Mouse (Mus musculus) limb, embryonic 12.5 days (tissue): ENCODE results near the gene Galnt16. TPM values are rescaled to one million over a fixed set of nuclear protein-coding genes. Genes with fewer than 3 reads are reported as not detected.

Source experiments
- ATAC-seq: fragments of 200-750 bp; cut with Nextera tagmentation; 2 replicates; pipeline ENCODE4 v1.8.0; 2017; ENCODE audit warnings: low read depth, moderate TSS enrichment; ENCODE audit not compliant: insufficient number of reproducible peaks, insufficient read depth, low FRiP score, low TSS enrichment
- H3K27ac ChIP-seq: fragments of 300-500 bp; sonication (generic); 2 replicates; pipeline ENCODE4 v1.5.1; 2016; ENCODE audit warnings: mild to moderate bottlenecking, moderate library complexity
- H3K27me3 ChIP-seq: fragments of 300-500 bp; sonication (generic); 2 replicates; pipeline ENCODE4 v1.6.1; 2016; ENCODE audit warnings: mild to moderate bottlenecking, moderate library complexity
- H3K36me3 ChIP-seq: fragments of 300-500 bp; sonication (generic); 2 replicates; pipeline ENCODE4 v1.6.1; 2016; ENCODE audit warnings: mild to moderate bottlenecking, moderate library complexity
- H3K4me1 ChIP-seq: fragments of 300-500 bp; sonication (generic); replicated peaks from 2 replicates; pipeline ENCODE4 v1.6.1; 2016
- H3K4me2 ChIP-seq: fragments of 300-500 bp; sonication (generic); 2 replicates; pipeline ENCODE4 v1.6.1; 2016; ENCODE audit warnings: mild to moderate bottlenecking, moderate library complexity
- H3K4me3 ChIP-seq: fragments of 300-500 bp; sonication (generic); replicated peaks from 2 replicates; pipeline ENCODE4 v1.5.1; 2016; ENCODE audit warnings: mild to moderate bottlenecking
- H3K9ac ChIP-seq: fragments of 300-500 bp; sonication (generic); replicated peaks from 2 replicates; pipeline ENCODE4 v1.6.1; 2016; ENCODE audit warnings: mild to moderate bottlenecking, moderate library complexity
- H3K9me3 ChIP-seq: fragments of 300-500 bp; sonication (generic); 2 replicates; pipeline ENCODE4 v1.6.1; 2016; ENCODE audit warnings: mild to moderate bottlenecking, moderate library complexity
- WGBS: fragments of 180-500 bp; shearing (Covaris S2); methylation state at CpG from one replicate; pipeline ENCODE4 v1.1.7; 2016; 5-methylcytosine and 5-hydroxymethylcytosine counted together
- polyA plus RNA-seq: library from polyadenylated mRNA; unstranded; fragments of >200 nt; fragmentation: Nextera tagmentation; extraction: Ambion mirVana; gene quantifications from 2 replicates; pipeline ENCODE4 v1.2.1, GENCODE M21; 2016

Galnt16 gene
- polyA plus RNA-seq, 1 experiment from 2014 or later = 8.9 TPM

GRCm38 (mm10) chr12:80668391-80668790 lies 150.3 kb downstream of the Galnt16 start:
- WGBS = 85% methylated on average over 2 of the region's 2 CpGs
- no peaks in the 10 kb centered on the region for H3K27me3 ChIP-seq

DNA sequence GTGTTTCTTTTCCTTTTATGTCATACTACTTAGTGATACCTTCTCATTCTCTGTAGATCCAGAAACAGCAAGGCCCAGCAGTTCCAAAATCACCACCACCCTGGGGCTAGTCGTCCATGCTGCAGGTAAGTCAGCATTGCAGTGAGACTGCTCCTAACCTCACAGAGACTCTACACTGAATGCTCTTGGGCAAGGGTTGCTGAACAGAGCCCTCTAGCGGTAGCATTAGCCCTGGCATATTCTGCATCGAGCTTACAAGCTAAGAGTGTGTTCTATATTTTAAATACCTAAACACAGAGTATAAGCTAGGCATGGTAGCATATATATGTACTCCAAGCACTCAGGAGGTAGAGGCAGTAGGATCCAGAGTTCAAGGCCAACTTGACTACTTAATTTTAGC lies 155.1 kb downstream of the Galnt16 start:
- Histone ChIP-seq H3K27ac (no peak overlapping the region), H3K9me3 (no peaks in the 10 kb centered on the region)

More at GRCm38 (mm10) chr12:80668391-80668790, 150.3 kb downstream of the Galnt16 start:
- Histone ChIP-seq H3K9me3 (no peaks in the 10 kb centered on the region), H3K9ac (no peak overlapping the region), H3K4me1 (no peaks in the 10 kb centered on the region), H3K27ac (no peak overlapping the region), H3K4me3 (no peak overlapping the region), H3K4me2 (no peak overlapping the region), H3K36me3 (peaks cover 49% of the 10 kb centered on the region)
- no peak for ATAC-seq

More for the DNA sequence above, 155.1 kb downstream of the Galnt16 start:
- ATAC-seq = no peak
- Histone ChIP-seq H3K9ac (no peak overlapping the region), H3K4me2 (no peak overlapping the region), H3K4me3 (no peak overlapping the region), H3K4me1 (no peaks in the 10 kb centered on the region), H3K36me3 (peaks cover 56% of the 10 kb centered on the region), H3K27me3 (no peaks in the 10 kb centered on the region)
- WGBS = 30% methylated on average over 3 of the region's 3 CpGs

Other genes starting within 250 kb of the Galnt16 start
- gene Dcaf5, start 81.7 kb upstream of the Galnt16 start, polyA plus RNA-seq = 18.3 and 19.0 TPM in 2 replicates
- gene Exd2, start 55.2 kb upstream of the Galnt16 start, polyA plus RNA-seq = 35.9 and 37.7 TPM in 2 replicates
- 26.1 and 26.6 TPM in 2 replicates for gene Slc39a9, start 125.6 kb downstream of the Galnt16 start, polyA plus RNA-seq
- 357 and 362 TPM in 2 replicates for gene Erh, start 126.1 kb downstream of the Galnt16 start, polyA plus RNA-seq
- gene Plekhd1, start 174.3 kb downstream of the Galnt16 start, polyA plus RNA-seq = 0.44 TPM in 1 of 2 replicates, not detected in the other
- 0.17 and 0.34 TPM in 2 replicates for gene Ccdc177, start 242.4 kb downstream of the Galnt16 start, polyA plus RNA-seq